Mouse (Mus musculus) heart, adult 9 months (tissue): ENCODE data around the gene Tppp2.
"Not testable (repeated sequence)": the region's sequence is repeated elsewhere in the genome, so short reads cannot be mapped to it uniquely, and the experiment has no call there.

Source experiments
- DNase-seq, 2 experiments: peaks; one replicate each; pipeline ENCODE4 v3.0.0; 2022; ENCODE audit warnings: low spot score in 2 of 2

The Tppp2 gene

GRCm38 (mm10) chr14:51911301-51911700 lies 6.9 kb upstream of the Tppp2 start:
- no peak for DNase-seq

- DNase-seq: peak; percentile 58 to 63
Measured at GRCm38 (mm10) chr14:51912391-51913061, 5.7 kb upstream of the Tppp2 start.

DNA sequence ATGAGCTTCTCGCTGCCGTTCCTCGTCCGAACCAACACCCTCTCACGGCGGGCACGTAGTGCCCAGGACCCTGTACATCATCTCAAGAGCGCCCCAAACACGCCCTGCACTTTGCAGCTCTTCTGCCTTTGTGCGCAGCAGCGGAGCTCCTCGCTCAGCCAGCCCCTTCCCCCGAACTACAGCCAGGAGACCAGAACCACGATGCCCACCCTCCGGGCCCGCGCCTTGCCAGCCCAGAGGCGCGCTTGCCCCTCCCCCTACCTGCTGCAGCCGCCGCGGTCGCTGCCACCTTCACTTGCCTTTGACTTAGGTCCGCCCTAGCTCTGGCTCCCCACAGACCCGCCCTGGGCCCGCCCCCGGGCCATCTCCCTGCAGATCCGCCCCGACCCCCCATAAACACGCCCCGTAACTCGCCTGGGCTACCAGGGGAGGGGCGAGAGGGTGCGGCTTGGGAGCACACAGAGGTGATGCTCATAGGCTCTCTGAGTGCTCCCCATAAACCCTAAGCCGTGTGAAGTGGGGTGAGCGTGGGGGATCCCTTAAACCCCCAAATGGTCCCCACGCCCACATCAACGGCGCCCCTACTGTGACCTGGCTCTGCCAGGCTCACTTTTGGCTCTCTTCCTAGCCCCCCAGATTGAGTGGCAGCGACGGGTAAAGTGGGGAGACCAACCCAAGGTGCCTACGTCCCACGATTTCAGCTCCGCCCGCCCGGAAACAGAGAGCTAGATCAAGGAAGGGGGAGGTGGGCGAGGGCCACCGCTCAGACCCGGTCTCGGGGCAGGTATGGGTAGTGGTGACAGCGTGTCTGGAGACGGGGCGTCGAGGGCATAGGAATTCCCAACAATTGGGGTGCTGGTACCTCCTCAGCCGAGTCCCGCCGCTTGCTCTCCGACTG lies 4.9 kb upstream of the Tppp2 start:
- peak; percentile 89 to 92 for DNase-seq

DNA sequence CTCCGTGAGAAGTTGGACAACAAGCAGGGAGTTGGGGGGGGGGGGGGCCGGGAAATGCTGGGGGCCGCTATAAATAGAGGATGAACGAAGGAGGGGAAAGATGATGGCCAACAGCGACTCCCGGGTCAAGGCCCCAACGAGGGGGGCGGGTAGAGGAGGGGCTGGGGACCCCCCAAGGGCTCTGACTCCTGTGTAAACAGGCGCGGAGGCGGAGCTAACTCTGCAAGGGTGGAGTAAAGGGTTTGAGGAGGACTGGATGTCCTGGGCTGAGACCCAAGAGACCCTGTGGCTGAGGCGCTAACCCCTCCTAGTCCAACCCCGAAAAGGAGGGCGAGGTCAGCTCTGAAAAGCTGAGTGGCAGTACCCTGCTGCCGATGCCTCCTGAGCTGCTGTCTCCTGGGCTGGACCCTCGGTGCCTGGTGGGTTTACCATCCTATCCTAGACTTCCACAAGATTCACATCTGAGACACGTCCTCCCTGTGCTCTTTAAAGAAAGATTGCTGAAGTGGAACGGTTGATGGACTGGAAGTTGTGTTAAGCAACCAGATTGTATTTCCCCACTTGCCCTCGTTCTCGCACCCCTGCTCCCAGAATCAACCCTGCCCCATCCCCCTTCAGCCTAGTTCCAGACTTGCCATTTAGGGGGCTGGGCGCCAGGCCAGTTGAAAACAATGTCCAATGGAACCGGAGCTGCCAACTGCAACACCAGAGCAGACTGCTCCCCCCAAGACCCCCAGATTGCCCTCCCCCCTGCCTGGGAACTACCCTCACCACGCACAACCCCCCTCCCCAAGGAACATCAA lies 4.1 kb upstream of the Tppp2 start, which contains the start of gene Ndrg2:
Gene Ndrg2 (minus strand): TSS at position 199 of the 803 bp plus-strand sequence.
- peak; percentile 91 to 93 for DNase-seq

DNA sequence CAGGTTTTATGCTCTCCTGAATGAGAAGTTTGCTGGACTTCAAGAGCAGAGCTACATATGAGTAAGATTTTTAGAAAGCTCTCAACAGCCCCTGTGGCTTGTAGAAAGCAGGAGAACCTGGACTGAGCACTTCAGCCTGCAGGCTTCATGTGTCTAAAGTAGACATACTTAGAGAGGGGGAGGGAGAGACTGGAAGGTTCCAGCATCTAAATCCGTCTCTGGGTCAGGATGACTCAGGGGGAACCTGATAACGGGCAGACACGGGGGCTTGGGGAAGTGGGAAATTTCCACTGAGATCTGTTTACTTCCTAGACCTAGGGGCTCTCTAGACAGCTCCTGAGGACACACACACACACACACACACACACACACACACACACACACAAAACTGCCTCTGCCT lies 3.2 kb upstream of the Tppp2 start:
- DNase-seq: peak; percentile 59 to 63

DNA sequence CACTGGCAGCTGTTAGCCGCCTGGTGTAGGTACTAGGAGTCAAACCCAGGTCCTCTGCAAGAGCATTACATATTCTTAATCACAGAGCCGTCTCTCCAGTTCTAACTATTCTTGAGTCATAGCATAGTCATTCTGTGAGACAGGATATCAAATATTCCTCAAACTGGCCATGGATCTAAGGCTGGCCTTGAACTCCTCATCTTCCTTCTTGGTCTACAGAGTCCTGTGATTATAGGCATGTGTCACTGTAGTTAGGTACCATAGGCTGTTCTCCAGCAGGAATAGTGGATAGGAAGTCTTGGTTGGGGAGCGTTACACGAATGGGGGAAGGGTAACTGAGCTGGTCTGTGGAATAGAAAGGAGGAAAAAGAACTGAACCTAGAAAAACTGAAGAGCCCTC lies 1.7 kb upstream of the Tppp2 start:
- no peak for DNase-seq

DNA sequence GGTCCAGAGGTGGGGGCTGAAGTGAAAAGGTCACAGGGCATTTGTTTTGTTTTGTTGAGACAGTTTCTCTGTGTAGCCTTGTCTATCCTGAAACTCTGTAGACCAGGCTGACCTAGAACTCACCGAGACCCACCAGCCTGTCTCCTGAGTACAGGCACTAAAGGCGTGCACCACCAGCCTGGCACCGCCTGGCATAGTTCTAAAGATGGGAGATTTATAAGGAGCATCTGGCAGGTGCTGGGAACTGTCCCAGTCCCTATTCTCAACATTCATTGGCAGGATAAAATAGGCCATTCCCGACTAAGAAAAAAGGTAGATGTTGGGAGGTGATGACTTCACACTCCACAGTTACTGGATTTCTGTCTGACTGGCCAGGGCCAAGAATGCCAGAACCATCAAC lies 741 bp downstream of the Tppp2 start:
- DNase-seq: no peak

GRCm38 (mm10) chr14:51921759-51922570 lies 3.7 kb downstream of the Tppp2 start:
- peak; percentile 74 to 79 for DNase-seq

DNA sequence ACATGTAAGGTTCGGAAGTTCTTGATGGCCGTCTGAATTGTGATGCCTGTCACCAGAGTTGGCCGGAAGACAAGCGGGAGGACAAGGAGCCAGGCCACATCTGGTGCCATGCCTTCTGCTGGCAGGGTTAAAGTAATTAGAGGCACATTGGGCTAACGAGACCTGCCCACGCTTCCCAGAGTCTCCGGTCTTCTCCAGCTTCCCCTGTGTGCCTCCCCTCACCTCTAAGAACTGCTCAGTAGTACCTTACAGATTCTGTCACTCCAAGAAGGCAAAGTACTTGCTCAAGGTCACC lies 4.3 kb downstream of the Tppp2 start, which contains the start of gene Rnase13:
Gene Rnase13 (minus strand): TSS at position 203 of the 295 bp plus-strand sequence.
- DNase-seq: no peak

GRCm38 (mm10) chr14:51922910-51923309 lies 4.7 kb downstream of the Tppp2 start:
- DNase-seq: no peak

- no peak for DNase-seq
Measured at GRCm38 (mm10) chr14:51923492-51923891, 5.3 kb downstream of the Tppp2 start.

DNA sequence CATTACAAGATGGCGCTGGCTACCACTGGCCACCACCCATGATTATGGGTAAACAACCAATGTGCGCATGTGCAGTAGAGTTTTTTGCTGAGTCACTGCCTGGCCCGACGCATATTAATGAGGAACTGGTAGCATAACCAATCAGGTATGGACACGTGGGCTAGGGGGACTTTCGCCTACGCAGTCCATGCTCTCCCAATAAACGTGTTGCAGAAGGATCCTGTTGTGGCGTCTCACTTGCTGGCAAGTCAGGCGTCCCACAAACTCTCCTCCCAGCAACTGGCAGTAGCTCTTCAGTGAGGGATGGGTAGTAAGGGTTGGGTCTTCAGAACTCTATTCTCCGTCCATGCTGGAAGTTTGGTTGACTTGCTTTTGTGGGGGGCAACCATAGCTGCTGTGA lies 8.7 kb downstream of the Tppp2 start:
- not testable (repeated sequence) for DNase-seq

GRCm38 (mm10) chr14:51929309-51929943 lies 11.2 kb downstream of the Tppp2 start:
- peak; percentile 88 to 90 for DNase-seq

- no peak for DNase-seq
Measured at GRCm38 (mm10) chr14:51929968-51930367, 11.7 kb downstream of the Tppp2 start.

DNA sequence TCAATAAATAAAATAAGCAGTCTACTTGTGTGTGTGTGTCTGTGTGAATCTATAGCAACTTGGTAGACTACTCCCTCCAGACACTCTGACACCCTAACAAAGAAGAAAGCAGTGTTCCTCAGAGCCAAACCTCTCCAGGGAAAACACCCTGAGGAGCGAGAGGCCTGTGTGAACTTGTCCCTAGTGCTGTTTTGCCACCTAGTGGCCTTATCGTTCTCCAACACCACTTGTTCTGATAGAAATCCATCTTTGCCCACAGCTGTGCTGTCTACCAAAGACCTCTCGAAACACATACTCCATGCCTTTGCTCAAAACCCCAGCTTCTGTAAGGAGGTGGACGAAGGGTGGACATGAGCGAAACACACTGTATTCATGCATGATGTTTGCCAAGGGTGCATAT lies 12.6 kb downstream of the Tppp2 start:
- DNase-seq: peak; percentile 63 to 82

DNA sequence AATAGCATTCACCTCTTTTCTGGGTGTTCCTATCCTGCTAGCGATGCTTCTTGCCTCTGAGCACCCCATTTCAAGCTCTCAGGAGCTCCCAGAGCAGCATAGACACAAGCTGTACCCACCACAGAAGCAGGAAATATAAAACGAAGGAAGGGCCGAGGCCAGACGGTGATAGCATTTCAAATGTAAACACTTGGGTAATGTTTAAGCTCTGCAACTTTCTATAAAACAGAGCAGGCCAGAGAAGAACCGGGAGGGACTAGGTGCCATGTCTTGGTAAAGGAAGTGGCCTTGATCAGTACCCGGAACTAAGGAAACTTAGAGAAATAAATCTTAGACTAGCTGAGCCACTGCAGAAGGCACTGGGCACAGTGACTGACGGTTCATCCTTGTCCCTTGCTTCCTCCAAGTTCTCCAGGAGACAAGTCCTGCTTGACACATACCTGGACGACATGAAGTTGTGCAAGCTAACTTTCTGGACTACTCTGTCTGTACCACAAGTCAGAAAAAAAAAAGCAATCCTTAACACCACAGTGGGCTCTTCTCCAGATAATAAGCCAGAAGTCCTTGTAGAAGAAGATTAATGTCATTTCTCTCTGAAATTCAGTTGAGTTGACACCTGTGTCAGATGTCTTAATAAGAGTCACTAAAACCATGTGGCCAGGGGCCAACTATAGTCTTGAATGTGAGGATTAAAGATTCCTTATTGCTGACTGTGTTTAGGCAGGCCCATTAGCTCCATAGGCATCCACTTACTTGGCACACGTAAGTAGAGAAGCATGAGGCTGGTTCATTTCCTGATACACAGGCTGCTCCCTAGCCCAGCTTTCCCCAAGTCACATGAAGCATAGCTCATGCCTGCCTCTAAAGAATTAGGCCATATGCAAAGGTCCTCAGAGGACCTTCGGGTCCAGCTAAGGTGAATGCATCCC lies 14.1 kb downstream of the Tppp2 start:
- DNase-seq: no peak

DNA sequence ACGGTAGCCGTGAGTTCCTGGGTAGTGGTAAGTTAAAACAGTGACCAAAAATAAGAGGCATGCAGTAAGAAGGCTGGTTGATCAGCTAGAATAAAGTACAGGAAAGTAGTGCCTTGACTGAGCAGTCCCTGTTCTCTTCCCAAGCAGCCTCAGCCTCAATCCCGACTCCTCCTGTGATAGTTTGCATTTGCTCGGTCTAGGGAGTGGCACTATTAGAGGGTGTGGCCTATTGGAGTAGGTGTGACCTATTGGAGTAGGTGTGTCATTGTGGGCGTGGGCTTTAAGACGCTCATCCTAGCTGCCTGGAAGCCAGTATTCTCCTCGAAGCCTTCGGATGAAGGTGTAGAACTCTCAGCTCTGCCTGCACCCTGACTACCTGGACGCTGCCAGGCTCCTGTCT lies 20.8 kb downstream of the Tppp2 start:
- DNase-seq: no peak

GRCm38 (mm10) chr14:51940944-51941560 lies 22.8 kb downstream of the Tppp2 start:
- DNase-seq: peak; percentile 33 to 37

- no peak for DNase-seq
Measured at GRCm38 (mm10) chr14:51941577-51941976, 23.4 kb downstream of the Tppp2 start.
